Mouse (Mus musculus): Measurements from ENCODE around the gene Opcml. TPM values are rescaled to one million over a fixed set of nuclear protein-coding genes. Genes with fewer than 3 reads are reported as not detected.

The Opcml gene
- total RNA-seq, 1 experiment = 0.49 TPM

DNA sequence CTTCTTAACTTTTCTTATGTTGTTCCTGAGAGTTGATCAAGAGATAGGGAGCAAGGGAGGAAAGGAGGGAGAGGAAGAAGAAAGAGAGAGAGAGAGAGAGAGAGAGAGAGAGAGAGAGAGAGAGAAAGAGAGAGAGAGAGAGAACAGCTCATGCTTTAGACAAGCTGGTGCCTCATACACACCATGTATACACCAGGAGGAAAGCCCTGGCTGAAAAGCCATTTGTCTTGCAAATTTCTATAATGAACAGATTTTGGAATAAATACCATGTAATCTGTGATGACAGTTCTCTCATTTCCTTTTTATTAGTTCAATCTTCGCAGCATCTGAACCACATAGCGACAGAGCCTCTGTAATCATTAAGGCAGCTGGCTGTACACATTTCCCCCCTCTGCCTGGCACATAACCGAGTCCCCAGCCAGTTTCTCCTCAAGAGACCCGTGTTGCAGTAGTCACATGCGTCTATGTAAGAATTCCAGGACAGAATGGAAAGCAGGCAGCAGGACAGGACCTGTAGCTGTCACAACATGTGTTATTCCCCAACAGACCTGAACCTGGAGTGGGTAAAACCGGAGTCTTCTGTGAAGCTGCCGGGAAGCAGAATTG, 238.3 kb downstream of the Opcml start:
- TF ChIP-seq HCFC1 (IDR thresholded peaks at IDR 0.05; ENCODE audit: borderline replicate concordance, insufficient read depth, low read length) = no peak
- no peak for TF ChIP-seq ZC3H11A (IDR thresholded peaks at IDR 0.05; ENCODE audit: borderline replicate concordance, low read depth, low read length)
- no peak for TF ChIP-seq ZNF384 (IDR thresholded peaks at IDR 0.05; ENCODE audit: low read depth, low read length)
- TF ChIP-seq MAFK (IDR thresholded peaks at IDR 0.05; ENCODE audit: insufficient read depth, low read depth, low read length) = no peak
- TF ChIP-seq CHD2 (IDR thresholded peaks at IDR 0.05; ENCODE audit: low read depth, low read length) = no peak
- H3K9ac ChIP-seq (ENCODE audit: insufficient read depth, low read depth, low read length, poor library complexity, severe bottlenecking) = no peak overlapping the region

DNA sequence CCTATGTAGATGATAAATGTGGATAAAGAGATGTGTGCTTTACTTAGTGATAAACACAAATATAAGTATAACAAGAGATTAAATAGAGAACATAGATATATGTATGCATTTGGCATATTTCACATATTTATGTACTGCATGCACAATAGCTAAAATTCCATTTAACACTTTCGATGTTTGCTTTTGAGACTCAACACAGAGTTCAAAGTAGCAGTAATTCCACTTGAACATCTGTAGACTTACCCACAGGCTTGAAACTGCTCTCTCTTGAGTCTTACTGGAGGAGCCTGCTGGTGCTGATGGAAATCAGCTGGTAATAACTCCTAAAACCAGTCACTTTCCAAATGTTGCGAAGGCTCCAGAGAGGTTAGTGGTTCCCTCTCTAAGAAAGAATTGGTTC, 258.6 kb downstream of the Opcml start:
- in situ Hi-C loops (cut with MboI; ENCODE audit: low sequenced_read_pairs in 2 of 2, unreplicated experiment in 2 of 2) = no loop called here
- TF ChIP-seq HCFC1 (IDR thresholded peaks at IDR 0.05; ENCODE audit: borderline replicate concordance, insufficient read depth, low read length) (no peak), MAFK (IDR thresholded peaks at IDR 0.05; ENCODE audit: insufficient read depth, low read depth, low read length) (no peak), ZC3H11A (IDR thresholded peaks at IDR 0.05; ENCODE audit: borderline replicate concordance, low read depth, low read length) (no peak), ZNF384 (IDR thresholded peaks at IDR 0.05; ENCODE audit: low read depth, low read length) (no peak), CHD2 (IDR thresholded peaks at IDR 0.05; ENCODE audit: low read depth, low read length) (no peak)
- Histone ChIP-seq H3K36me3 (ENCODE audit: control insufficient read depth, insufficient read depth, low read length, poor library complexity, severe bottlenecking) (no peaks in the 10 kb centered on the region), H3K9ac (ENCODE audit: insufficient read depth, low read depth, low read length, poor library complexity, severe bottlenecking) (no peak overlapping the region), H3K4me1 (ENCODE audit: control insufficient read depth in 2 of 2, insufficient read depth in 2 of 2, low read length in 2 of 2, poor library complexity in 1 of 2) (no peaks in the 10 kb centered on the region), H3K27ac (ENCODE audit: insufficient read depth, low read depth, low read length, poor library complexity, severe bottlenecking) (no peak overlapping the region), H3K9me3 (ENCODE audit: control insufficient read depth, insufficient read depth, low read depth, low read length) (no peaks in the 10 kb centered on the region), H3K4me3 (ENCODE audit: insufficient read depth in 1 of 2, low read depth in 1 of 2, low read length in 2 of 2, poor library complexity in 1 of 2, severe bottlenecking in 1 of 2) (no peak overlapping the region)
- no peak for DNase-seq (ENCODE audit: low read depth, low spot score)

More for the DNA sequence above, 238.3 kb downstream of the Opcml start:
- Histone ChIP-seq H3K4me1 (ENCODE audit: control insufficient read depth in 2 of 2, insufficient read depth in 2 of 2, low read length in 2 of 2, poor library complexity in 1 of 2) (no peaks in the 10 kb centered on the region), H3K27ac (ENCODE audit: insufficient read depth, low read depth, low read length, poor library complexity, severe bottlenecking) (no peak overlapping the region), H3K36me3 (ENCODE audit: control insufficient read depth, insufficient read depth, low read length, poor library complexity, severe bottlenecking) (no peaks in the 10 kb centered on the region), H3K9me3 (ENCODE audit: control insufficient read depth, insufficient read depth, low read depth, low read length) (no peaks in the 10 kb centered on the region), H3K4me3 (ENCODE audit: insufficient read depth in 1 of 2, low read depth in 1 of 2, low read length in 2 of 2, poor library complexity in 1 of 2, severe bottlenecking in 1 of 2) (no peak overlapping the region)
- in situ Hi-C loops (cut with MboI; ENCODE audit: low sequenced_read_pairs in 2 of 2, unreplicated experiment in 2 of 2) = no loop called here
- DNase-seq (ENCODE audit: low read depth, low spot score) = no peak

DNA sequence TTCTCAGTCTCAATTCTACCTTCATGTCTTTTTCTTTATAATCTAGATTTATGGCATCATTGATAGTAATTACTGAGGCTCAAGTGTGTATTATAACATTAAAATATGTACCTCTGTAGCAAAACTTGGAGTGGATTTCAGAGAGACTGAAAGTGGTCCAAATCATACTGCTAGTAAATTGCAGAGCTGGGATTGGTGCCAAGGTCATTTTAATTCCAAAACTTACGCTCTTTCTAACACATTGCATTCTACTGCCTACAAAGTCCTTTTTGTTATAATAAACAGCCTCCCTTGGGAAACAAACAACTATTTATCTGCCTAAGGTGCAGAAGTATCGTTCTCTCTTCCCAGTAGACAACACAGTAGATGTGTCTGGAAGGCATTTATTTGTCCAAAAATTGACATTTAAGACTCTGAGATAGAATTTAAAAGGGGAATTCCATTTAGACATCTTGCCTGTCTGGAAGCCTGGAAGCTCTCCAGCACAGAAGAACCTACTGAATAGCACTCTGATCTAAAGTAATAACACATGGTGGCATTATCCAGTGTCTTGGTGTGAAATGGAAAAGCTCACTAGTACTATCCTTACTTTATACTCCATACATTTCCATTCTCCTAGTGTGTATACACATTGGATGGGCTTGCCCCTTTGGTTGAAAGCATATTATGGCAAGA, 266.7 kb downstream of the Opcml start:
- Histone ChIP-seq H3K36me3 (ENCODE audit: control insufficient read depth, insufficient read depth, low read length, poor library complexity, severe bottlenecking) (no peaks in the 10 kb centered on the region), H3K27ac (ENCODE audit: insufficient read depth, low read depth, low read length, poor library complexity, severe bottlenecking) (no peak overlapping the region), H3K9me3 (ENCODE audit: control insufficient read depth, insufficient read depth, low read depth, low read length) (no peaks in the 10 kb centered on the region), H3K9ac (ENCODE audit: insufficient read depth, low read depth, low read length, poor library complexity, severe bottlenecking) (no peak overlapping the region), H3K4me1 (ENCODE audit: control insufficient read depth in 2 of 2, insufficient read depth in 2 of 2, low read length in 2 of 2, poor library complexity in 1 of 2) (no peaks in the 10 kb centered on the region), H3K4me3 (ENCODE audit: insufficient read depth in 1 of 2, low read depth in 1 of 2, low read length in 2 of 2, poor library complexity in 1 of 2, severe bottlenecking in 1 of 2) (no peak overlapping the region)
- no peak for DNase-seq (ENCODE audit: low read depth, low spot score)
- in situ Hi-C loops (cut with MboI; ENCODE audit: low sequenced_read_pairs in 2 of 2, unreplicated experiment in 2 of 2) = no loop called here
- TF ChIP-seq ZC3H11A (IDR thresholded peaks at IDR 0.05; ENCODE audit: borderline replicate concordance, low read depth, low read length) (no peak), MAFK (IDR thresholded peaks at IDR 0.05; ENCODE audit: insufficient read depth, low read depth, low read length) (no peak), ZNF384 (IDR thresholded peaks at IDR 0.05; ENCODE audit: low read depth, low read length) (no peak), CHD2 (IDR thresholded peaks at IDR 0.05; ENCODE audit: low read depth, low read length) (no peak), HCFC1 (IDR thresholded peaks at IDR 0.05; ENCODE audit: borderline replicate concordance, insufficient read depth, low read length) (no peak)

DNA sequence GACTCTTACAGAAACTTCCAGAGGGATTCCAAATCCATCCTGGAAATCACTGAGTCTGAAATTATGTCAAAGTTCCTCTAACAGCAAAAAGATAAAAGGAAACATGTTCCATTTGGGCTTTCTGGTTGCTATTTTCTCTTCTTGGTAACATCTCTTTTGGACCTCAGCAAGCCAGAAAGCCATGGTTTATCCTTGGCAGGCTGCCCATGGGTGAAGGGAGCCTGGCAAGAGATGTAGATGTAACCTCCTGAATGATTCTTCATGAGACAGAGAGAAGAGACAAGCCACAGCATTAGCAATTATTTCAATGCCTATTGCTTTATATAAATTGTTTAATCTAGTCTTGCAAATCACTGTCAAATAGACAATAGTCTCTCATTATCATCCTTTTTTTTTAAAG, 274.6 kb downstream of the Opcml start:
- no peak for DNase-seq (ENCODE audit: low read depth, low spot score)
- in situ Hi-C loops (cut with MboI; ENCODE audit: low sequenced_read_pairs in 2 of 2, unreplicated experiment in 2 of 2) = no loop called here
- Histone ChIP-seq H3K9me3 (ENCODE audit: control insufficient read depth, insufficient read depth, low read depth, low read length) (no peaks in the 10 kb centered on the region), H3K9ac (ENCODE audit: insufficient read depth, low read depth, low read length, poor library complexity, severe bottlenecking) (no peak overlapping the region), H3K27ac (ENCODE audit: insufficient read depth, low read depth, low read length, poor library complexity, severe bottlenecking) (no peak overlapping the region), H3K4me3 (ENCODE audit: insufficient read depth in 1 of 2, low read depth in 1 of 2, low read length in 2 of 2, poor library complexity in 1 of 2, severe bottlenecking in 1 of 2) (no peak overlapping the region), H3K4me1 (ENCODE audit: control insufficient read depth in 2 of 2, insufficient read depth in 2 of 2, low read length in 2 of 2, poor library complexity in 1 of 2) (no peaks in the 10 kb centered on the region), H3K36me3 (ENCODE audit: control insufficient read depth, insufficient read depth, low read length, poor library complexity, severe bottlenecking) (no peaks in the 10 kb centered on the region)
- no peak for TF ChIP-seq ZNF384 (IDR thresholded peaks at IDR 0.05; ENCODE audit: low read depth, low read length)
- no peak for TF ChIP-seq ZC3H11A (IDR thresholded peaks at IDR 0.05; ENCODE audit: borderline replicate concordance, low read depth, low read length)
- TF ChIP-seq CHD2 (IDR thresholded peaks at IDR 0.05; ENCODE audit: low read depth, low read length) = no peak
- no peak for TF ChIP-seq MAFK (IDR thresholded peaks at IDR 0.05; ENCODE audit: insufficient read depth, low read depth, low read length)
- TF ChIP-seq HCFC1 (IDR thresholded peaks at IDR 0.05; ENCODE audit: borderline replicate concordance, insufficient read depth, low read length) = no peak
